Mouse (Mus musculus): ENCODE results near the gene Lhx5. TPM values are rescaled to one million over a fixed set of nuclear protein-coding genes. Genes with fewer than 3 reads are reported as not detected.

Lhx5 gene
- polyA plus RNA-seq, 1 experiment from 2014 or later = not detected

GRCm38 (mm10) chr5:120473361-120473760 is 41.9 kb downstream of the Lhx5 start:
- WGBS = 91% methylated on average over 2 of the region's 2 CpGs
- Histone ChIP-seq H3K27ac (no peak overlapping the region), H3K27me3 (replicated peaks) (no peaks in the 10 kb centered on the region), H3K4me1 (replicated peaks) (no peaks in the 10 kb centered on the region), H3K4me3 (replicated peaks) (no peak overlapping the region), H3K36me3 (no peaks in the 10 kb centered on the region), H3K9me3 (no peaks in the 10 kb centered on the region), H3K4me2 (replicated peaks) (no peak overlapping the region), H3K9ac (no peak overlapping the region)
- no peak for ATAC-seq

GRCm38 (mm10) chr5:120475861-120476260 is 44.4 kb downstream of the Lhx5 start:
- Histone ChIP-seq H3K4me1 (replicated peaks) (no peaks in the 10 kb centered on the region), H3K9ac (no peak overlapping the region), H3K27me3 (replicated peaks) (no peaks in the 10 kb centered on the region), H3K9me3 (no peaks in the 10 kb centered on the region), H3K4me3 (replicated peaks) (no peak overlapping the region), H3K36me3 (no peaks in the 10 kb centered on the region), H3K4me2 (replicated peaks) (no peak overlapping the region), H3K27ac (no peak overlapping the region)
- ATAC-seq = no peak
- WGBS = 53% methylated on average over 8 of the region's 8 CpGs

- Histone ChIP-seq H3K4me2 (replicated peaks) (no peak within 1 kb of the TSS), H3K36me3 (no peaks in the 10 kb centered on the region), H3K27me3 (replicated peaks) (no peaks in the 10 kb centered on the region), H3K9me3 (no peaks in the 10 kb centered on the region), H3K9ac (no peak within 1 kb of the TSS), H3K4me1 (replicated peaks) (no peaks in the 10 kb centered on the region), H3K4me3 (replicated peaks) (no peak within 1 kb of the TSS), H3K27ac (no peak within 1 kb of the TSS)
- ATAC-seq = no peak
- WGBS = 17% methylated on average over 13 of the region's 13 CpGs
Observed at GRCm38 (mm10) chr5:120476296-120476695, 44.8 kb downstream of the Lhx5 start, which contains the start of gene Sds. Gene Sds (plus strand): TSS chr5:120476526.

GRCm38 (mm10) chr5:120477993-120478392 is 46.5 kb downstream of the Lhx5 start:
- WGBS = 89% methylated on average over 5 of the region's 5 CpGs
- ATAC-seq = no peak
- Histone ChIP-seq H3K4me3 (replicated peaks) (no peak overlapping the region), H3K9me3 (no peaks in the 10 kb centered on the region), H3K36me3 (no peaks in the 10 kb centered on the region), H3K27me3 (replicated peaks) (no peaks in the 10 kb centered on the region), H3K4me2 (replicated peaks) (no peak overlapping the region), H3K4me1 (replicated peaks) (no peaks in the 10 kb centered on the region), H3K9ac (no peak overlapping the region), H3K27ac (no peak overlapping the region)

- H3K9me3 ChIP-seq = no peaks in the 10 kb centered on the region
- H3K27me3 ChIP-seq (replicated peaks) = no peaks in the 10 kb centered on the region
- no peak overlapping the region for H3K9ac ChIP-seq
- H3K4me2 ChIP-seq (replicated peaks) = no peak overlapping the region
- ATAC-seq = no peak
- no peaks in the 10 kb centered on the region for H3K4me1 ChIP-seq (replicated peaks)
- H3K36me3 ChIP-seq = no peaks in the 10 kb centered on the region
- no peak overlapping the region for H3K27ac ChIP-seq
- no peak overlapping the region for H3K4me3 ChIP-seq (replicated peaks)
- 66% methylated on average over 4 of the region's 4 CpGs for WGBS
Observed at GRCm38 (mm10) chr5:120479538-120479937, 48.0 kb downstream of the Lhx5 start.

- H3K27ac ChIP-seq = no peak overlapping the region
- H3K4me3 ChIP-seq (replicated peaks) = no peak overlapping the region
- no peak for ATAC-seq
- H3K9ac ChIP-seq = no peak overlapping the region
- no peaks in the 10 kb centered on the region for H3K9me3 ChIP-seq
- 69% methylated on average over 9 of the region's 9 CpGs for WGBS
- H3K36me3 ChIP-seq = peaks cover 4% of the 10 kb centered on the region; the same call in 1 of the 2 replicates
- no peaks in the 10 kb centered on the region for H3K27me3 ChIP-seq (replicated peaks)
- no peaks in the 10 kb centered on the region for H3K4me1 ChIP-seq (replicated peaks)
- no peak overlapping the region for H3K4me2 ChIP-seq (replicated peaks)
Observed at GRCm38 (mm10) chr5:120481205-120481604, 49.7 kb downstream of the Lhx5 start.

GRCm38 (mm10) chr5:120483399-120483798 is 51.9 kb downstream of the Lhx5 start:
- Histone ChIP-seq H3K4me2 (replicated peaks) (no peak overlapping the region), H3K4me3 (replicated peaks) (no peak overlapping the region), H3K9ac (no peak overlapping the region), H3K27ac (no peak overlapping the region), H3K9me3 (no peaks in the 10 kb centered on the region), H3K27me3 (replicated peaks) (no peaks in the 10 kb centered on the region), H3K36me3 (peaks cover 12% of the 10 kb centered on the region; the same call in 1 of the 2 replicates), H3K4me1 (replicated peaks) (no peaks in the 10 kb centered on the region)
- 82% methylated on average over 19 of the region's 19 CpGs for WGBS
- no peak for ATAC-seq

GRCm38 (mm10) chr5:120487844-120488243 is 56.3 kb downstream of the Lhx5 start:
- H3K36me3 ChIP-seq = peaks cover 15% of the 10 kb centered on the region; the same call in 1 of the 2 replicates
- ATAC-seq = peak; percentile 64

GRCm38 (mm10) chr5:120490679-120491192 is 59.2 kb downstream of the Lhx5 start:
- Histone ChIP-seq H3K4me1 (replicated peaks) (no peaks in the 10 kb centered on the region), H3K4me2 (replicated peaks) (no peak overlapping the region), H3K36me3 (peaks cover 11% of the 10 kb centered on the region; the same call in 1 of the 2 replicates), H3K4me3 (replicated peaks) (no peak overlapping the region), H3K27me3 (replicated peaks) (no peaks in the 10 kb centered on the region), H3K9ac (no peak overlapping the region), H3K27ac (no peak overlapping the region), H3K9me3 (no peaks in the 10 kb centered on the region)
- no peak for ATAC-seq
- 74% methylated on average over 8 of the region's 8 CpGs for WGBS

More at GRCm38 (mm10) chr5:120487844-120488243, 56.3 kb downstream of the Lhx5 start:
- Histone ChIP-seq H3K9ac (no peak overlapping the region), H3K27ac (no peak overlapping the region), H3K27me3 (replicated peaks) (no peaks in the 10 kb centered on the region), H3K4me1 (replicated peaks) (no peaks in the 10 kb centered on the region), H3K4me3 (replicated peaks) (no peak overlapping the region), H3K4me2 (replicated peaks) (no peak overlapping the region), H3K9me3 (no peaks in the 10 kb centered on the region)
- WGBS = 76% methylated on average over 8 of the region's 8 CpGs

Other genes starting within 250 kb of the Lhx5 start
- 14.0 and 18.0 TPM in 2 replicates for gene Sdsl, start 41.1 kb downstream of the Lhx5 start, polyA plus RNA-seq (2015; fragmentation: Nextera tagmentation; extraction: Ambion mirVana)
- not detected in 2 replicates for gene Sds, start 44.8 kb downstream of the Lhx5 start, polyA plus RNA-seq (2015; fragmentation: Nextera tagmentation; extraction: Ambion mirVana)
- gene Plbd2, start 71.9 kb downstream of the Lhx5 start, polyA plus RNA-seq (2015; fragmentation: Nextera tagmentation; extraction: Ambion mirVana) = 49.8 and 50.2 TPM in 2 replicates
- 6.2 and 6.6 TPM in 2 replicates for gene Slc8b1, start 79.5 kb downstream of the Lhx5 start, polyA plus RNA-seq (2015; fragmentation: Nextera tagmentation; extraction: Ambion mirVana)
- 25.3 and 26.8 TPM in 2 replicates for gene Tpcn1, start 157.0 kb downstream of the Lhx5 start, polyA plus RNA-seq (2015; fragmentation: Nextera tagmentation; extraction: Ambion mirVana)
- 0.28 and 0.40 TPM in 2 replicates for gene Iqcd, start 157.3 kb downstream of the Lhx5 start, polyA plus RNA-seq (2015; fragmentation: Nextera tagmentation; extraction: Ambion mirVana)
- gene Rita1, start 180.9 kb downstream of the Lhx5 start, polyA plus RNA-seq (2015; fragmentation: Nextera tagmentation; extraction: Ambion mirVana) = 10.6 and 11.4 TPM in 2 replicates
- gene Ddx54, start 181.0 kb downstream of the Lhx5 start, polyA plus RNA-seq (2015; fragmentation: Nextera tagmentation; extraction: Ambion mirVana) = 47.5 and 49.3 TPM in 2 replicates
- not detected in 2 replicates for gene Cfap73, start 202.5 kb downstream of the Lhx5 start, polyA plus RNA-seq (2015; fragmentation: Nextera tagmentation; extraction: Ambion mirVana)
- gene Rasal1, start 217.1 kb downstream of the Lhx5 start, polyA plus RNA-seq (2015; fragmentation: Nextera tagmentation; extraction: Ambion mirVana) = 0.49 and 1.0 TPM in 2 replicates

Data from intestine, embryonic 15.5 days (tissue).